Mouse (Mus musculus) embryo, embryonic 10 days (tissue): ENCODE data around the gene Limk1.

ENCODE experiments used
- DNase-seq: peaks from one replicate; pipeline ENCODE4 v3.0.0-alpha.2; 2015; ENCODE audit warnings: low spot score

The Limk1 gene

DNA sequence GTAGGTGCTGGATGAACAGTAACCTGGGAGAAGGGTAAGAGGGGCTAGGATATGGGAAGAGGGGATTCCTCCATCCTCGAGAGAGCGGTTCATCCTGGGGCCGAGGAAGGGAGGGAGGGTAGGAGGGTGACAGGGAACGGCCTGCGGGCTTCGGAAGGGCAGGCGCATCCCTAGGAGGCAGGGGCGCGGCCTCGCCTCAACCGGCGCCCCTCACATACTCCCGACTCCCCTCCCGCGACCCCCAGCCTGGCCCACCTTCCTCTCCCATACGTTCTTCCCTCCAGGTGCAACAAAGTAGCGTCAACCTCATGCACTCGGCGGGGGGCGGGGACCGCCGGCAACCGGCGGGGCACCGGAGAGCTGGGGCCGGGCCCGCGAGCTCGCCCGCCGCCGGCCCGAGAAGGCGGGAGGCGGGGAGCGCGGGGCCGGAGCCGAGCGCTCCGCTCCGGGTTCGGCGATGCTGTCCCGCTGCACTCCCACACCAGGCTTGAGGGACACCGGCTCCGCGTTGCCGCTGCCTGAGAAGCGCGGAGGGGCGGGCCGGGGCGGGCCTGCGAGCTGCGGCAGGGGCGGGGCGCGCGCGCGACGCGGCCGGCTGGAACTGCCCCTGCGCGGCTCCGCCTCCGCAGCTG is at the start of gene Limk1:
TSS of gene Limk1 (minus strand) at position 513 of the 632 bp plus-strand sequence.
- peak; percentile 52 for DNase-seq

DNA sequence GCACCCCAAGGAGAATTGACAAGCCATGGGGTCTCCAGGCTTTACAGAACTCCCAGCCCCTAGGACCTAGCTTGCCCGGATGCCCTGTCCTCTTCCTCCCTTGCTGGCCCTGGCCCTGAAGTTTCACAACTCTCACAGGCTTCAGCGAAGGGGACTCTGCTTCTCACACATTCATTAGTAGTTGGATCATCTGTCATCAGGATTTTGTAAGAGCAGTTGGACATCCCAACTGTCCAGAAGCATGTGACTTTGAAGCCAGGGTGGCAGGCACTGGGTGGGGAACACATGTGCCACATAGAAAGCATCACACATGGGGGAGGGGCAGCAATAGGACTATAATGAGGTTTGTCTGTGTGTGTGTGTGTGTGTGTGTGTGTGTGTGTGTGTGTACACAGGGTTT is 46.5 kb upstream of the Limk1 start:
- no peak for DNase-seq

DNA sequence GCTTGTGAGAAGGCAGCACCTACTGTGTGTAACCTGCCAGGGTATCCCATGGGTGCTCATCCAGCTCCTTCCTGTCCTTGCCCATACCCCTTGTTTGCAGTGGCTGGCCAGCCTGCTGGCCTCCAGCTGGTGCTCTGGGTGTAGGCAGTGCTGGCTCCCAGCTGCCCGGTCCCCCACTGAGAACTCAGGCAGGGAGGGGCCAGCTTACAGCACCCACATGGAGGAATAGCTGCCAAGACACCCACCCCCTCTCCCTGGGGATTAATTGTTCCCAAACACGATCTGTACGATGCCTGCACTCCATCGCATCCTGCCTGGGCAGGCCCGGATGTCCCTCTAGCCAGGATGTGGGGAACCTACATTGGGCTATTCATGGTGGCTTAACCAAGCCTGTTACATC is 45.7 kb upstream of the Limk1 start:
- no peak for DNase-seq

DNA sequence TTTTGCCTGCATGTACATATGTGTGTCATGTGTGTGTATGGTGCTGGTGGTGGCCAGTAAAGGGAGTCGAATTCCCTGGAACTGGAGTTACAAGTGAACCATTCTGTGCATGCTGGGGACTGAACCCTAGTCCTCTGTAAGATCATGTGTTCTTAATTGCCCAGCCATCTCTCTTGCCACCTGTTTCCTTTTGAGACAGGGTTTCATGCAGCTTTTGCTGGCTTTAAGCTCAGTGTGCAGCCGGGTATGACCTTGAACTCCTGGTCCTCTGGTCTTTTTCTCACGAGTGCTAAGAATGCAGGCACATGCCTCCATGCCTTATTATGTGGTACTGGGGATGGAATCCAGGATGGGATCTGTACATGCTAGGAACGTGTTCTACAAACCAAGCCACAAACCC is 44.8 kb upstream of the Limk1 start:
- no peak for DNase-seq

DNA sequence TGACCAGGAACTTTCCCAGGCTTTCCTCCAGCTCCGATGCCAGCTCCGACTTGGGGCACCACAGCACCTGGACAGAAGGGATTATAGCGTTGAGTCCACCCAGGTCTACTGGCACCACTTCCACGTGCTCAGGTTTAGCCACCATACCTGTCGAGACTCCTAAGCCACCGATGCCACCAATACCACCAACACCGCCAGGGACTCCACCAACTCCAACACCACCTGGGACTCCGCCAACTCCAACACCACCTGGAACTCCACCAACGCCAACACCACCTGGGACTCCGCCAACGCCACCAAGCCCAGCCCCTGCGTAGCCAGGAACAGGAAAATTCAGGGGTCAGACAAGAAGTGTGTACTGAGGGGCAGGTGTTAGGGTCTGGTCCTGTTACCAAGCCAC is 40.7 kb upstream of the Limk1 start:
- DNase-seq = no peak

DNA sequence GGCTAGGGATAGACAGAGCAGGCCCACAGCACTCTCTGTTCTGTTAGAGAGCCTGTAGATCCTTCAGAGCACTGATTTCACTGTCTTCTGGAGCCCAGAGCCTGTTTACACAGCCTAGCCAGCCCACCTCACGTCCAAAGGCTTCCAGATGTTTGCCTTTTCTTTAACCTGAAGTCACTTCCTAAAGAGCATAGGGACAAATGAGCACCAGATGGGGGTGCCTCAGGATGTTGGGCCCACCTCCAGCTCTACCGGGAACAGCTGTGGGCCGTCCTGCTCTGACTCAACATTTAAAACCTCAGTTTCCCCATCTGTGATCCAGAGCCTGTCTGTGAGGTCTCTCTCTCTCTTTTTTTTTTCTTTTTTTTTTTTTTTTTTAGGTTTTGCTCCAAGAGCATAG is 40.1 kb upstream of the Limk1 start:
- DNase-seq = peak; percentile 39

DNA sequence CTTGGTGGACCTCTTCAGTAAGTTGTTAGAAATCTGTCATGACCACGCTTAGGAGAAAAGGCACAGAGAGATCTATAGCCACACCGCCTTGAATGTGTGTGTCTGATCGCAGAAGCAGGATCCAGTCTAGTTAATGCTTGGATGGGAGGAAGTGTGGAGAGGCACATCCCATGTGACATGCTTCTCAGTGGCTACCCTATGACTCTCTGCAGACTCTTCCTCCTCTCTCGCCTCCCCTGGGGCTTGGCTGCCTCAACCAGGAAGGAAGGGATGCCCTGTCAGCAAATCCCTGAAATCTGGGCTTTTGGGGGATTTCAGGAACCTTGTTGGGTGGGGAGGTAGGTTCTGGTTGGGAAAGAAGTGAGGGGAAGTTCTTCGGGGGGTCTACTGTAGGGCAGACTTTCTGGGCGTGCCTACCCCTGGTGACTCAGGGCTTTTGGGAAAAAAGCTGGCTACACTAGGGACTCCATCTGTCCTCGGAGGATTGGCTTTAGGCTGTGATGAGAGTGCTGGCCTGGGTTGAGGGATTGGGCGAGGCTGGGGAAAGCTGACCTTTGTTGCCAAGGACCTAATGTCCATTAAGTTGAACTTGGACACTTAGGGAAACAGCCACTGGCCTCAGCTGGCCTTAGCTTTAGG is 38.7 kb upstream of the Limk1 start:
- DNase-seq = no peak

DNA sequence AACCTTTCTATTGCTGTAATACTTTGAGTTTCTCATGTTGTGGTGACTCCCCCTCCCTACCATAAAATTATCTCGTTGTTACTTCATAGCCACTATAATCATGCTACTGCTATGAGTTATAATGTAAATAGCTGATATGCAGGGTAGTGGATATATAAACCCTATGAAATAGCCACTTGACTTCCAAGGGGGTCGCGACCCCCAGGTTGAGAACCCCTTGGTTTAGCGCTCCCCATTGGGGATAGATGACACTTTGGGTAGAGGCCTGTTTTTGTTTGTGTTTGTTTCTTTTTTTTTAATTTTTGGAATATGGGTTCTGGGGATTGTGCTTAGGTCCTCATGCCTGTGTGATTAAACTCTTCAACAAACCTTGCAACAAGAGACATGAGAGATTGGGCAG is 36.9 kb upstream of the Limk1 start:
- no peak for DNase-seq

DNA sequence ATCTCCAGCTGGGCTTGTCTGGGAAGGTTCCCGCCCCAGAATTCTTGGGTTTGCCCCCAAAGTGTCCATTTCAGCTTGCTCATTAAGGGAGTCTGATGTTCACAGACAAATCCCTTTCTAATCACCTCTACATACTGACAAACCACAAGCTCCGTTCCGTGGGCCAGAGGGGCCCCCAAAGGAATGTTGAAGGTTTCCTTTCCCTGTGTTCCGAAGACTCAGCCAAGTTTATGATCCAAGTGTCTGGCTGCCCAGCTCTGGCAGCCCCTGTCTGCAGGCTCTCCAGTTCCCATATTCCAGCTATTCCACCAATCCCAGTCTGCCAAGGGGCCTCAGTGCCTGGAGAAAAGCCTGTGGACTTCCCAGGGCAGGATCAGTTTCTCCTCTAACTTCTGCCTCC is 31.7 kb upstream of the Limk1 start:
- no peak for DNase-seq

DNA sequence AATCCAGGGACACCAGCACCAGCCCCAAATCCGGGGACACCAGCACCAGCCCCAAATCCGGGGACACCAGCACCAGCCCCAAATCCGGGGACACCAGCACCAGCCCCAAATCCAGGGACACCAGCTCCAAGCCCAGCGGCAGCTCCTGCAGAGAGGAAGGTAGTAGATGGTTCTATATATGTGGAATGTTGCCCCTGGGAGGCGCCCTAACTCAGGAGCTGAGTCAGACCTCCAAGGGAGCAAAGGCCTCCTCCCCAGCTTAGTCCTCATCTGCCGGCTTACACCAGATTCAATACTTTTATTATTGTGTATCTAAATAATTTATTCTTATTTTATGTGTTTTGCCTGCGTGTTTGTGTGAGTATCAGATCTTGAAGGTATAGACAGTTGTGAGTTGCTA is 22.7 kb upstream of the Limk1 start:
- no peak for DNase-seq

DNA sequence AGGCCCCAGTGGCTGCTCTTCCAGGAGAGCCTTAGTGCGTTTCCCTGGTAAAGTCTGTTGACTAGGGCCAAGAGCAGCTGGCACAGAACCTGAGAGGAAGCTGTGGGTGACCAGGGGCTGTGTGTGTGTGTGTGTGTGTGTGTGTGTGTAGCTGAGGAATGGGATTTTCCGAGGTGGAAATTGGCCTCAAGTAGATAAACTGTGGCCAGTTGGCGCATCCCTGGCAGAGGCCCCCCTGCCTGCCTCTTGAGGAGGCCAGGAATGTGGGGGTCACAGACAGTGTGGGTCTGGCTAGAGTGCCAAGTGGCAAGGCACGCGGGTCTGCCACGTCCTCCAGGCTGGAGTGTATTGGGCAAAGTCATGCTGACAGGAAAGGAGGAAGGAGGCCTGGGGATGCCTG is 20.9 kb upstream of the Limk1 start:
- no peak for DNase-seq

DNA sequence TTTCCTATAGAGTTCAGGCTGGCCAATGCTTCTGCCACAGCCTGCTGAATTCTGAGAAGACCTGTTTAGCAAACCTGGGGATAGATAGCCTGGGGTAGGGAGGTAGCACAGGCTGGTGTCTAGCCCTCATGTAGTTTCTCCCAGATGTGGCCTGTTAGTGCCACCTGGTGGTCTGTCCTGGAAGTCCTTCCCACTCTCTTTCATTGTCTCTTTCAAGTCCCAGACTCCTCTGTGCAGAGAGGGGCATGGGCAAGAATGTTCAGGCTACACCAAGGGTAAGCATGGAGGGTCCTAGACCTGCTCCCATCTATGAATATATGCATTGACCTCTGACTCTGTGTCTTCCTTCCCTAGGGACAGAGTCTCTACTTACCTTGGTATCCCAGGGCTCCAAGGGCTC is 15.8 kb upstream of the Limk1 start:
- peak; percentile 82 for DNase-seq

DNA sequence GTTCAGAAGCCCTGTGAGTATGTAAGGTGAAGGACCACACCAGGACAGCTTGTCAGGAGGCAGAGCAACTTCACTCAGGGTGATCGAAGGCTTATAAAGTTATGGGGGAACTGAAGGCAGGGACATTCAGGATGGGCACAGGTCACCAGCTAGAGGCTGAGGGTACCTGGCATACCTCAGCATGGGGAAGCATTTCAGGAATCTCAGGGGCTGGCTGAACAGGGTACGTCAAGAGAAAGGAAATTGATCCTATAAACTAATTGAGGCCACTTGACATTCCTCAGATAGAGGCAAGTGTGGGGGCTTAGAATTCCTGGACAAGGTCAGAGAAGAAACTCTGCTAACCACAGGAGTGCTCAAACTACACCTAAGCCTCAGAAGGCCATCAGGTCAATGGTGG is 7.1 kb upstream of the Limk1 start:
- DNase-seq = no peak

DNA sequence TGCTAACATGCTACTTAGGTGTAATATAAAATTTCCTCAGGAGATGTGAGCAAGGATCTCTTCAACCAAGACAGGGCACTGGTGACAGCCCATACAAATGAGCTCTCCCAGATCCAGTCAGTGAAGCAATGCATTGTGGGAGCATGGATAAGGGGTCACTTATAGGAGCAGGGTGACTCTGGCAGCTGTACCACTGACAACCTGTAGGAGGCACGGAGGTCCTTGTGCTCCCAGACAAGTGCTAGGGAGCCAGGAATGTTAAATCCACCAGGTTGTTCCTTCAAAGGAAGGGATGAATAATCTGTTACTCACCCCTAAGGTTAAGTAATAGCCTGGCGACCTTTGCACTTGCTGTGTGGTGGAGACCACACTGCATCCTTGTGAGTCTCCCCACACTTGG is 6.7 kb upstream of the Limk1 start:
- DNase-seq = peak; percentile 63

DNA sequence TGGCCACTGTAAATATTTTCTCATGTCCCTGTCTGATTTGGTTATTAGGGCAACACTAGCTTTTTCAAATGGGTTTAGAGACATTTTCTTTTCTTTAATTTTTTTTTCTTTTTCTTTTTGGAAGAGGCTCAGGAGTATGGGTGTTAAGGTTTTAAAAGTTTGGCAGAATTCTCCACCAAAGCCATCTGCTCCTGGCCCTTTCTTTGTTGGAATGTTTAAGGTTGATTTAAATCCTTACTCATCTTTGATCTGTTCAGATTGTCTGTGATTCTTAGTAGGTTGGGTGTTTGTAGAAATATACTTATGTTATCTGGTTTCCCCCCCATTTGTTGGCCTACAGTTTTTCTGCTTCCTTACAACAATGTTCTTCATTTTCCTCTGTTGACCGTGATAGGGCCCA is 4.3 kb upstream of the Limk1 start:
- no peak for DNase-seq

DNA sequence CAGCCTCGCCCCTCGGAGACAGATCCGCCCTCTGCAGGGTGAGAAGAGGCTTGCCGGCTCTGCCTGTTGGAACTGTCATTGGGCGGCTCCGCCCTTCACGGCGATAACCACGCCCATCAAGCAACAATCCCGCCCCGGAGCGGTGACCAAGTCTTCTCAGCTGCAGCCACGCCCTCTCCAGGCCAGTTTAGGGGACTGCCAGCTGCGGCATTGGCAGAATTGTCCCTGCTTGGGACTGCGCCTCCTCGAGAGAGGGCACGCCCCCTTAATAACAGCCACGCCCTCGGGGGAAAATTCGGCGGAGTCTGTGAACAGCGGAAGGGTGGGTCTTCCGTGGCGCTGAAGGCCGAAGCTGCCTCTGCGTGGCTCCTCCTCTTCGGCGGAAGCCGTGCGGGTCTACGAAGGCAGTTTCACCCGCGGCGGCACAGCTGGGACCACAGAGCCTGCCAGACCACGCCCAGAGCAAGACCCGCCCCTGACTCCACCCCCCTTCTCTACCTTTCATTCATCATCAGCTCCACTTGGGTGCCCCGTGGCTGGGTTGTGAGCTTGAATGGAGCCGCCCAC is 403 bp upstream of the Limk1 start:
- DNase-seq = peak; percentile 99

DNA sequence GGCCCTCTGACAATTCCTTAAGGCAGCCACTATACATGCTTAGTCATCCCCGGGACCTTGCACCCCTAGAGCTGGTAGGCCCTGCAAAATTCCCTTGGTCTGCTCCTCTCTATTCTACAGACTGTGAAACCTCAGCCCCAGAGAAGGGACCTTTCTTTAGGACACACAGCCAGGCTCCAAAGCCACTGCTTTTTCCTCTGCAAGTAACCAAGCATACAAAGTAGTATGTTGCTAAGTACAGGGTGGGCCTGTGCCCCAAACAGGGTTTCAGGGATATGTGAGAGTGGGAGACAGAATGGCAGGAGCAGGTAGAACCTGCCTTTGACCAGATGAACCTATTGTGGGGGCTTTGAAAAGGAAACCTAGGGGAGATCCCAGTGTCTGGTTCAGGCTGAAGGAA is 1.2 kb downstream of the Limk1 start:
- DNase-seq = no peak

DNA sequence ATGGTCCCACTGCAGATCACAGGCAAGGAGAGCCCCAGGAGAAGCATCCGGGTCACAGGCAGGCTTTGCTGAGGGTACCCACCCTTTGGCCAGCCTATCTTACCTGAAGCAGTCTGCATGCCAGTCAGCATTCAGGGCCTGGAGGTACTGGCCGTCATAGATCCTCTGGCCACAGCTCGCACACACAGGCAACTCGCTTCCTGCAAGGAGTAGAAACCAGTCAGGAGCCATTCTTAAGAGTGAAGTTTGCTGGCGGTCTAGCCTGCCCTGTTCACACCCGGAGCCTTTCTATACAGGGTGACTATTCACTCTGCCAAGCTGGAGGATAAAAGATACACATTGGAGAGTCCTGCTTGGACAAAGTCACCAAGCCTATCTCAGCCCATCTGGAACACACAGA is 1.9 kb downstream of the Limk1 start:
- no peak for DNase-seq

DNA sequence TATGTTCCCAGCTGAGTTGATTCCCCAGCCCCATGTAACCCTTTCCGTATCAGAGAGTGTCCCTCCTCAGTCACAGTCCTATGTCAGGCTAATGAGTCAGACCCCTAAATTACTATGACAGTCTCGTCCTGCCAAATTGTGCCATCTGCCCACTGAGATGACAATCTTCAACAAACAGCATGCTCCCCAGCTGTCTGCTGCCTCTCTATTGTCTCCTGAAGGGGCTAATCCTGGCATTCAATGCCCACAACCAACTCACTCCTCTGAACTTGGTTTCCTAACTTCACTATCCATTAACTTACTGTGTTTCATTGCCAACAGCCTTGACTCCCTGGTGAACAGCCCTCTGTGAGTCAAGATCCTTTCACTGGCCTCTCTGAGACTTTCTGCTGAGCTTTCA is 4.0 kb downstream of the Limk1 start:
- no peak for DNase-seq

DNA sequence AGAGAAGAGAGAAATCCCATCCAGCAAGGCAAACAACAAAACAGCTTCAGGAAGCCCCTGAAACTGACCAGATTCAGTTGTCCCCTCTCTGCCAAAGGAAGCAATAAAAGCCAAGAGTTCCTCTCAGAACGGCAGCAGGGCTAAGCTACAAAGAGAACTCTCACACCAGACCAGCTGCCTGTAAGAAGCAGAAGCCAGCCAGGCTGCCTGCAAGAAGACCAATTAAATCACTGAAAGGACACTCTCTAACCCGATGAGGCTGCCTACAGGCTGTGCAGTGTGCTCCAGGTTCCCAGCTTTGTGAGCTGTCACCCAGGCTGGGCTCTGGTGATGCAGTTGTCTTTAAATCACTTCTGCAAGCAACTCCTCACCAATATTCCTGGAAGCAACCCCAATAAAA is 4.6 kb downstream of the Limk1 start:
- no peak for DNase-seq

DNA sequence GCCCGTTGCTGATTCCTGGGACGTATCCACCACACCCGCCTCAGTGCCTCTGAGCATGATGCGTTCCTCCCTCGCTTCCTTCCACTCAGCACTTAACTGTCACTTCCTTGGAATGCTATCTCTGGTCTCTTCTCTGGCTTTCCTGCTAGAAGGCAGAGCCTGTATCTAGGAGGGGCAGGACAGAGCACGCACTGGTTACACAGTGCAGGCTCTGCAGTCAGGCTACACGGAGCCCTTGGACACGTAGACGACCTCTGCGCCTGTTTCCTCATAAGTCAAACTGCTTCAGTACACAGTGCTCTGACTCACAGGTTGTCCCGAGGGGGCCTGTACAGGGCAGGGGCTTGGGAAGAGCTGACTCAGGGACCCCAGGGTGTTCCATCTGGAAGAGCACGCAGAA is 8.2 kb downstream of the Limk1 start:
- no peak for DNase-seq

DNA sequence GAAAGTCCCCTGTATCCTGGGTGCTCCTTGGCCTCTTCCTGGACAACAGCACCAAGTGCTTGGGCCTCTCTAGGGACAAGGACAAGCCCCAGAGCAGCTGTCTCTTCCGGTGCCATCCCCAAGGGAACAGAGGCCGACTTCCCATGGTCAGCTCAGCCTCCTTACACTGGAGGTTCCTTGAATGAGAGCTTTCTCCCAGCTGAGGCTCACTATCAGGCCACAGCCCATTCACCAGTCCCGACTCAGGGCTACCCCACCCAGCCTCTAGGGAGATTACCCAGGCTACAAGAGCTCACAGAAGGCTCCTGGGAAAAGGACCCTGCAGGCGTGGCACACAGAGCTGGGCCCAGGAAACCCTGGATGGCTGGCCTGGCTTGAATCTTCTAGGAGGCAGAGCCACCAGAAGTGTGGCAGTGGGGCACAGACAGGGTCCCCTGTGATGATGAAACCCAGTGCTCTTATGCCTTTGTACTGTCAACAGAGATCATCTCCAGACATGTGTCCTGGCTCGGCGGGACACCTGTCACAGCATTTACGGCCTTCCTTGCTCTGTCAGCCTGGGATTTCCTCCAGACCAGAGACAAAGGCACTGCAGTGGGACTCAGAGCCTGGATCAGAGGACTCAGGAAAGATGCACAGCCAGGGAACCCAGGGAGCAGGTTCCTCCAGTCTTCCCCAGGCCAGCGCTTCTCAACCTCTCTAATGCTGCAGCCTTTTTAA is 9.4 kb downstream of the Limk1 start:
- no peak for DNase-seq

DNA sequence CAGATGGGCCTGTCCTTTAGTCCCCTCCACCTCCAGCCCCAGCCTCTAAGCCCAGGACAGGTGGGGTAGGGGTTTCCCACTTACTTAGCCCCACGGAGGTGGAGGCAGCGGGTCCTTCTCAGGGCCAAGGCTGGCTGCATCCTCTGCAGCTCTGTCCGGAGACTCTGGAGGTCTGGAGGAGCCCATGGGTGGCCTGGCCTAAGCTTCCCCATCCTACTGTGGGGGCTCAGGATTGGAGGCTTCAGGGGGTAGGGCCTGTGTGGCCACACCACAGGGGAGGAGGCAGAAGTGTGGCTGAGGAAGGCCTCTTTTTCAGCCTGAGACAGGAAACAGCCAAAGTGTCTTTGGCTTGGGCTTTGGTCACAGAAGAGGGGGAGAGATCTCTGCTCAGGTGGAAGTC is 10.4 kb downstream of the Limk1 start:
- no peak for DNase-seq
